Mouse (Mus musculus) MEL (cell line): ENCODE measurements around the gene Zfp386. TPM values are rescaled to one million over a fixed set of nuclear protein-coding genes. Genes with fewer than 3 reads are reported as not detected.
A peak's percentile ranks its signal among the peaks of the same experiment; 100 is the strongest.

ENCODE experiments used
- DNase-seq: peaks from one replicate; pipeline ENCODE4 v3.0.0; 2011; ENCODE audit warnings: low read depth, low spot score
- H3K27ac ChIP-seq: 2 replicates; pipeline ENCODE4 v1.5.1; 2012; ENCODE audit warnings: low read depth, mild to moderate bottlenecking, control low read depth, low read length, moderate library complexity; ENCODE audit not compliant: control insufficient read depth
- H3K27me3 ChIP-seq, 2 experiments: fragments of 150-350 bp in 1 of 2; sonication (generic) in 1 of 2; 2 replicates each; pipeline ENCODE4 v1.6.1; 2012; ENCODE audit warnings: low read length in 2 of 2, mild to moderate bottlenecking in 2 of 2, improper control_type of control experiment in 1 of 2, moderate library complexity in 1 of 2; ENCODE audit not compliant: insufficient read depth in 2 of 2, control insufficient read depth in 1 of 2
- H3K36me3 ChIP-seq, 2 experiments: 2 replicates each; pipeline ENCODE4 v1.6.1; 2012 to 2014; ENCODE audit warnings: low read length in 2 of 2, improper control_type of control experiment in 1 of 2, inconsistent platforms in 1 of 2, mild to moderate bottlenecking in 1 of 2; ENCODE audit not compliant: insufficient read depth in 2 of 2, control insufficient read depth in 1 of 2
- H3K4me1 ChIP-seq, 2 experiments: fragments of 150-350 bp in 1 of 2; sonication (generic) in 1 of 2; 2 replicates each; pipeline ENCODE4 v1.6.1; 2012; ENCODE audit warnings: low read length in 2 of 2, improper control_type of control experiment in 1 of 2, mild to moderate bottlenecking in 1 of 2; ENCODE audit not compliant: insufficient read depth in 2 of 2, control insufficient read depth in 1 of 2
- H3K4me3 ChIP-seq, 2 experiments: fragments of 150-350 bp in 1 of 2; sonication (generic) in 1 of 2; 2 replicates each; pipeline ENCODE4 v1.5.1; 2012; ENCODE audit warnings: low read depth in 2 of 2, low read length in 2 of 2, mild to moderate bottlenecking in 2 of 2, moderate library complexity in 2 of 2, control low read depth in 1 of 2, improper control_type of control experiment in 1 of 2; ENCODE audit not compliant: control insufficient read depth in 1 of 2, insufficient read depth in 1 of 2
- H3K79me2 ChIP-seq: 2 replicates; pipeline ENCODE4 v1.6.1; 2012; ENCODE audit warnings: mild to moderate bottlenecking, low read length, moderate library complexity; ENCODE audit not compliant: control insufficient read depth, poor library complexity, insufficient read depth
- H3K9ac ChIP-seq: 2 replicates; pipeline ENCODE4 v1.6.1; 2012; ENCODE audit warnings: low read depth, mild to moderate bottlenecking, control low read depth, low read length, moderate library complexity; ENCODE audit not compliant: control insufficient read depth, poor library complexity, severe bottlenecking
- H3K9me3 ChIP-seq: fragments of 150-350 bp; sonication (generic); replicated peaks from 2 replicates; pipeline ENCODE4 v1.6.1; 2012; ENCODE audit warnings: mild to moderate bottlenecking, low read length, improper control_type of control experiment, moderate library complexity; ENCODE audit not compliant: insufficient read depth
- BHLHE40 ChIP-seq: IDR thresholded peaks from 2 replicates; pipeline ENCODE4 v1.6.1; 2012; ENCODE audit warnings: low read depth, mild to moderate bottlenecking, inconsistent platforms, low read length, improper control_type of control experiment, borderline replicate concordance
- CHD1 ChIP-seq: IDR thresholded peaks from 2 replicates; pipeline ENCODE4 v1.6.1; 2012; ENCODE audit warnings: low read depth, mild to moderate bottlenecking, inconsistent platforms, low read length, improper control_type of control experiment
- CHD2 ChIP-seq: IDR thresholded peaks from 2 replicates; pipeline ENCODE4 v1.6.1; 2011; ENCODE audit warnings: low read length, improper control_type of control experiment
- CTCF ChIP-seq, 3 experiments: IDR thresholded peaks in 2 of 3; conservative IDR thresholded peaks in 1 of 3; 2 replicates each; pipeline ENCODE4 v1.5.1; 2011 to 2012; ENCODE audit warnings: low read length in 3 of 3, low read depth in 2 of 3, mild to moderate bottlenecking in 2 of 3, improper control_type of control experiment in 1 of 3, inconsistent platforms in 1 of 3, mixed read lengths in 1 of 3, moderate library complexity in 1 of 3; ENCODE audit not compliant: control insufficient read depth in 1 of 3, insufficient read depth in 1 of 3, poor library complexity in 1 of 3, severe bottlenecking in 1 of 3
- ELF1 ChIP-seq: IDR thresholded peaks from 2 replicates; pipeline ENCODE4 v1.6.1; 2014; ENCODE audit warnings: low read depth, mild to moderate bottlenecking, inconsistent platforms, low read length, improper control_type of control experiment, moderate library complexity
- GABPA ChIP-seq: IDR thresholded peaks from 2 replicates; pipeline ENCODE4 v1.6.1; 2012; ENCODE audit warnings: low read depth, mild to moderate bottlenecking, inconsistent platforms, low read length, improper control_type of control experiment, moderate library complexity
- HCFC1 ChIP-seq: IDR thresholded peaks from 2 replicates; pipeline ENCODE4 v1.6.1; 2012; ENCODE audit warnings: low read depth, mild to moderate bottlenecking, inconsistent platforms, low read length, improper control_type of control experiment, moderate library complexity
- JUND ChIP-seq: IDR thresholded peaks from 2 replicates; pipeline ENCODE4 v1.6.1; 2011; ENCODE audit warnings: low read depth, mild to moderate bottlenecking, improper control_type of control experiment, low read length
- MAX ChIP-seq: IDR thresholded peaks from 2 replicates; pipeline ENCODE4 v1.6.1; 2011; ENCODE audit warnings: low read length, improper control_type of control experiment
- MAZ ChIP-seq: IDR thresholded peaks from 2 replicates; pipeline ENCODE4 v1.6.1; 2012; ENCODE audit warnings: low read depth, mild to moderate bottlenecking, inconsistent platforms, low read length, improper control_type of control experiment
- MEF2A ChIP-seq: IDR thresholded peaks from 2 replicates; pipeline ENCODE4 v1.6.1; 2014; ENCODE audit warnings: low read depth, mild to moderate bottlenecking, inconsistent platforms, low read length, improper control_type of control experiment; ENCODE audit not compliant: poor library complexity, insufficient replicate concordance, severe bottlenecking; ENCODE audit errors: extremely low read depth
- MYC ChIP-seq: IDR thresholded peaks from 2 replicates; pipeline ENCODE4 v1.6.1; 2011; ENCODE audit warnings: low read depth, mild to moderate bottlenecking, low read length, improper control_type of control experiment, moderate library complexity
- NELFE ChIP-seq: IDR thresholded peaks from 2 replicates; pipeline ENCODE4 v1.6.1; 2011; ENCODE audit warnings: low read depth, low read length, improper control_type of control experiment
- POLR2AphosphoS5 ChIP-seq: IDR thresholded peaks from 2 replicates; pipeline ENCODE4 v1.6.1; 2012; ENCODE audit warnings: low read depth, borderline replicate concordance, mild to moderate bottlenecking, inconsistent platforms, low read length, moderate library complexity, mixed read lengths
- RAD21 ChIP-seq: IDR thresholded peaks from 2 replicates; pipeline ENCODE4 v1.6.1; 2011; ENCODE audit warnings: mild to moderate bottlenecking, low read depth, low read length, improper control_type of control experiment
- SMC3 ChIP-seq: IDR thresholded peaks from 2 replicates; pipeline ENCODE4 v1.6.1; 2011; ENCODE audit warnings: low read depth, low read length, improper control_type of control experiment
- TBP ChIP-seq: IDR thresholded peaks from 2 replicates; pipeline ENCODE4 v1.8.0; 2011; ENCODE audit warnings: low read depth, low read length, improper control_type of control experiment
- TCF12 ChIP-seq: IDR thresholded peaks from 2 replicates; pipeline ENCODE4 v1.6.1; 2014; ENCODE audit warnings: low read depth, mild to moderate bottlenecking, inconsistent platforms, low read length, improper control_type of control experiment, moderate library complexity
- UBTF ChIP-seq: IDR thresholded peaks from 2 replicates; pipeline ENCODE4 v1.6.1; 2012; ENCODE audit warnings: low read depth, mild to moderate bottlenecking, inconsistent platforms, low read length, improper control_type of control experiment, moderate library complexity, borderline replicate concordance; ENCODE audit not compliant: insufficient read depth
- USF2 ChIP-seq, 2 experiments: IDR thresholded peaks; 2 replicates each; pipeline ENCODE4 v1.6.1; 2011 to 2012; ENCODE audit warnings: improper control_type of control experiment in 2 of 2, low read length in 2 of 2, borderline replicate concordance in 1 of 2, inconsistent platforms in 1 of 2, low read depth in 1 of 2, mild to moderate bottlenecking in 1 of 2; ENCODE audit not compliant: insufficient read depth in 1 of 2
- ZC3H11A ChIP-seq: IDR thresholded peaks from 2 replicates; pipeline ENCODE4 v1.6.1; 2012; ENCODE audit warnings: low read depth, mild to moderate bottlenecking, inconsistent platforms, low read length, improper control_type of control experiment
- ZNF384 ChIP-seq: IDR thresholded peaks from 2 replicates; pipeline ENCODE4 v1.6.1; 2012; ENCODE audit warnings: low read depth, mild to moderate bottlenecking, inconsistent platforms, low read length, improper control_type of control experiment
- polyA plus RNA-seq, 2 experiments: library from polyadenylated mRNA; stranded (reverse) in 1 of 2; unstranded in 1 of 2; fragments of >175 nt in 1 of 2; fragments of >200 nt in 1 of 2; gene quantifications; 2 replicates each; pipeline versions ENCODE4 v1.2.1 to v1.2.4; 2012; ENCODE audit warnings: low replicate concordance in 2 of 2, low read depth in 1 of 2; ENCODE audit not compliant: insufficient read length in 2 of 2, insufficient read depth in 1 of 2, missing spikeins in 1 of 2
- total RNA-seq: library from RNA; depleted of rRNA; stranded (reverse); fragments of 300-350 nt; gene quantifications from 2 replicates; pipeline ENCODE4 v1.2.3, GENCODE M21; 2012

Gene Zfp386
- total and polyA plus RNA-seq, 3 experiments, result 28.8 to 37.1 TPM; not detected in 1

DNA sequence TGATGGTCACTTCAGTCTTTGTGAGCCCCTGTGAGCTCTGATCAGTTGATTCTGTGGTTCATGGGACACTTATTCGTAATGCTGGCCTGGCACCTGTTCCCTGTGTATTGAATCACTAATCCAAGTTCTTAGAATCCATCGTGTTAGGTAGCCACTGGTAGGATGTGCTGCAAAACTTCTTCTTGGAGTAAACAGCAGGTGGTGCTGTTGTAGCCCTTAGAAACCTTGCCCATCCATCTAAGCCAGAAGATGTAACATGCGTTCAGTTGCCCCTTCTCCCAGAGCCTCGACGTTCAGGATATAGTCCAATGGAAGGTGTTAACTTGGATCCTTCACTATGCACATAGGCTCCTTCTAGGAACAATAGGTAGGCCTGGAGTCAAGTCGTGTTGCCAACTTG lies 2.2 kb downstream of the Zfp386 start:
- Histone ChIP-seq H3K36me3 (peaks cover 8 to 12% of the 10 kb centered on the region in 2 experiments), H3K27me3 (no peaks in the 10 kb centered on the region), H3K4me3 (no peak overlapping the region), H3K9me3 (no peaks in the 10 kb centered on the region), H3K27ac (no peak overlapping the region), H3K4me1 (peaks cover 8 to 11% of the 10 kb centered on the region in 2 experiments; a peak in 3 of 4 replicates), H3K79me2 (peaks cover 34% of the 10 kb centered on the region), H3K9ac (no peak overlapping the region)
- DNase-seq, result peak; percentile 87
- peak; percentile 81 for TF ChIP-seq SMC3
- TF ChIP-seq ELF1, result no peak
- peak; percentile 60 to 87 (median 86) for TF ChIP-seq CTCF (IDR thresholded peaks at IDR 0.05 in 2 of 3, conservative IDR thresholded peaks at IDR 0.05 in 1 of 3; ENCODE audit: control insufficient read depth in 1 of 3, insufficient read depth in 1 of 3, low read depth in 2 of 3, low read length in 3 of 3, poor library complexity in 1 of 3, severe bottlenecking in 1 of 3)
- no peak for TF ChIP-seq GABPA
- 0 out of 2 replicates have a peak, but pooled peaks have one; percentile 3 for TF ChIP-seq HCFC1
- no peak for TF ChIP-seq BHLHE40
- no peak for TF ChIP-seq UBTF
- TF ChIP-seq RAD21, result peak; percentile 72
- 0 out of 2 replicates have a peak, but pooled peaks have one; percentile 22 for TF ChIP-seq TBP

DNA sequence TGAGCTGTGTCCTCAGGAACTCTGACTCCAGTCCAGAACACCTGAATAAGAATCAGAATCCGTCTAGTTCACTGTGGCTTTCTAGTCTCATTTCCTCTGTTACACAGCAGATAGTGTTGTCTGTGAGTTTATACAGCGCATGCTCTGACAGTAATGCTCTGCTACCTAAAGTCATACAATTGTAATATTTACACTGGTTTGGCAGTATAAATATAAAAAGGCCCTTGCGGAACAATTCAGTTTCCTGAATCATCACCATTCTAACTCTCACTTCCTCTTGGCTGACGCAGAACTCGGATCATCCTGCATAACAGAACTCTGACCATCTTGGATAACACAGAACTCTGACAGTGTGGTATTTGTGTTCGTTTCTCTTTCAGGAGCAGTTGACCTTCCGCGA lies 6.8 kb downstream of the Zfp386 start:
- TF ChIP-seq MYC, result no peak
- no peak for TF ChIP-seq MAZ
- no peak for TF ChIP-seq CTCF (IDR thresholded peaks at IDR 0.05 in 2 of 3, conservative IDR thresholded peaks at IDR 0.05 in 1 of 3; ENCODE audit: control insufficient read depth in 1 of 3, insufficient read depth in 1 of 3, low read depth in 2 of 3, low read length in 3 of 3, poor library complexity in 1 of 3, severe bottlenecking in 1 of 3)
- TF ChIP-seq ZC3H11A, result no peak
- no peak for TF ChIP-seq ELF1
- no peak for TF ChIP-seq NELFE
- TF ChIP-seq TBP, result no peak
- no peak for TF ChIP-seq MEF2A
- no peak for TF ChIP-seq USF2 (IDR thresholded peaks at IDR 0.05; ENCODE audit: borderline replicate concordance in 1 of 2, insufficient read depth in 1 of 2, low read depth in 1 of 2, low read length in 2 of 2)
- no peak for TF ChIP-seq ZNF384
- TF ChIP-seq CHD1, result no peak
- TF ChIP-seq TCF12, result no peak
- TF ChIP-seq MAX, result no peak
- no peak for TF ChIP-seq JUND
- no peak for TF ChIP-seq CHD2
- TF ChIP-seq POLR2AphosphoS5, result no peak
- TF ChIP-seq HCFC1, result no peak
- Histone ChIP-seq H3K9ac (no peak overlapping the region), H3K79me2 (peaks cover 19% of the 10 kb centered on the region), H3K27ac (no peak overlapping the region), H3K4me1 (no peaks in the 10 kb centered on the region), H3K9me3 (no peaks in the 10 kb centered on the region), H3K36me3 (peaks cover 0 to 45% of the 10 kb centered on the region in 2 experiments; a peak in 3 of 4 replicates), H3K4me3 (no peak overlapping the region), H3K27me3 (no peaks in the 10 kb centered on the region)
- no peak for DNase-seq
